Mouse (Mus musculus) forebrain, embryonic 16.5 days (tissue): ENCODE results near the gene Sppl3. TPM values are rescaled to one million over a fixed set of nuclear protein-coding genes. Genes with fewer than 3 reads are reported as not detected.

ENCODE experiments used
- ATAC-seq: fragments of 200-750 bp; cut with Nextera tagmentation; 2 replicates; pipeline ENCODE4 v1.8.0; 2017; ENCODE audit warnings: mild to moderate bottlenecking, moderate library complexity
- H3K27ac ChIP-seq: fragments of 300-500 bp; sonication (generic); 2 replicates; pipeline ENCODE4 v1.5.1; 2014; ENCODE audit warnings: low read length, control low read depth
- H3K27me3 ChIP-seq: fragments of 300-500 bp; sonication (generic); replicated peaks from 2 replicates; pipeline ENCODE4 v1.6.1; 2014; ENCODE audit warnings: low read length; ENCODE audit not compliant: control insufficient read depth, insufficient read depth
- H3K36me3 ChIP-seq: fragments of 300-500 bp; sonication (generic); 2 replicates; pipeline ENCODE4 v1.6.1; 2014; ENCODE audit not compliant: control insufficient read depth, insufficient read depth
- H3K4me1 ChIP-seq: fragments of 300-500 bp; sonication (generic); replicated peaks from 2 replicates; pipeline ENCODE4 v1.6.1; 2014; ENCODE audit warnings: low read length; ENCODE audit not compliant: control insufficient read depth, insufficient read depth
- H3K4me2 ChIP-seq: fragments of 300-500 bp; sonication (generic); 2 replicates; pipeline ENCODE4 v1.6.1; 2014; ENCODE audit warnings: mild to moderate bottlenecking, low read length, control low read depth
- H3K4me3 ChIP-seq: fragments of 300-500 bp; sonication (generic); replicated peaks from 2 replicates; pipeline ENCODE4 v1.5.1; 2014; ENCODE audit warnings: mild to moderate bottlenecking, low read length, control low read depth
- H3K9ac ChIP-seq: fragments of 300-500 bp; sonication (generic); replicated peaks from 2 replicates; pipeline ENCODE4 v1.6.1; 2014; ENCODE audit warnings: low read depth, low read length, control low read depth
- H3K9me3 ChIP-seq: fragments of 300-500 bp; sonication (generic); 2 replicates; pipeline ENCODE4 v1.6.1; 2016; ENCODE audit warnings: low read length; ENCODE audit not compliant: control insufficient read depth
- WGBS: fragments of 180-500 bp; shearing (Covaris S2); extraction: QIAGEN DNeasy Blood & Tissue Kit; methylation state at CpG from one replicate; pipeline ENCODE4 v1.1.7; 2014; 5-methylcytosine and 5-hydroxymethylcytosine counted together
- polyA plus RNA-seq: library from polyadenylated mRNA; unstranded; fragments of >200 nt; fragmentation: Nextera tagmentation; extraction: Ambion mirVana; gene quantifications from 2 replicates; pipeline ENCODE4 v1.2.1, GENCODE M21; 2015

The Sppl3 gene
- polyA plus RNA-seq, 1 experiment from 2014 or later: 16.6 TPM

DNA sequence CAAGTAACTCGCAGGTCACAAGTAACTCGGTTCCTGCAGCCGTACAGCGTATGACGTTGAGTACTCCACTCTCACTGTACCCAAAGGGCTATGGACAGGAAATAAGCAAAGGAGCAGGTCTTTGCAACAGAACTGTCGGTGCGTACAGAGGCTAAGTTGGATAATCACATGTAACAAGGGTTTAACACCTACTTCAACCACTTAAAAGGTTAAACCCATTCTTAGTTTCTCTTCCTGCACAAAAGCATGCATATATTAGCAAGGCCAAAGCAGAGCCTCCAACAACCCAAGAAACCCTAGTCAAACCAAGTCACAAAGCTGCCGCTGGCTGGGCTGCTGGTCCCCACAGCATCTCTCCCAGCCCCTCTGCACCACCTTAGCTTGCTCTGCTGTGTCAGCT lies 121.5 kb downstream of the Sppl3 start:
- H3K4me2 ChIP-seq: no peak overlapping the region

DNA sequence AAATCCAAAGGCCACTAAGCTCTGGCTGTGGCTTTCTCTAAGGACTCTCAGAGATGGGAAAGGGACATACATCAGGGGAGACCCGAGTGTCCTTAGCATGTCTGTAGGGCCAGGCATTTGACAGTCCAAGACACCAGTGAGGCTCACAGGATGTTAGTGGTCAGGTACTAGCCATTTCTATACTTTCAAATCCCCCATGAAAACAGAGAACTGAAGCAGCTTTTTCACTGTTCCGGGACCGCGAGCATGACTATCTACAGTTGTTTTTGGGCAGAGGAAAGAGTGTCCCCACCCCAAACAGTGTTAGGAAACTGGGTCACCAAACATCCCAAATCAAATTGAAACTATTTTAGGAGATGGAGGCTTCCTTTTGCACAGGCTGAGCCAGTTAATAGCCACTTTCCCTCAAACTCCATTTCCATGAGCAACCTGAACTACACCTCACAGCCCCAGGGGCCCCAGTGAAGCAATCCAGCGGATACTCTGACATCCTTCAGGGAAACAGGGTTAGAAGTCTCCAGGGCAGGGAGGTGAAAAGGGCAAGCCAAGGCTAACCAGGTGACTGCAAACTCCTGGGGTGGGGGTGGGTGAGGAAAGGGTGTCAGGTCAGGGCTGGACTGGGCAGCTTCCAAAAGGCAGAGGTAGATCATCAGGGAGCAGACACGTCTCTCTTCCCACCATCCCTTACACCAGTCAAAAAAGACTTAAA lies 122.6 kb downstream of the Sppl3 start:
- 57% methylated on average over 6 of the region's 6 CpGs for WGBS
- no peaks in the 10 kb centered on the region; the same call in 1 of the 2 replicates for H3K36me3 ChIP-seq
- no peak for ATAC-seq
- peak overlapping the region; percentile 4; the same call in 1 of the 2 replicates for H3K9ac ChIP-seq
- H3K27ac ChIP-seq: no peak overlapping the region
- H3K4me3 ChIP-seq: peak overlapping the region; percentile 87
- H3K4me1 ChIP-seq: peaks cover 16% of the 10 kb centered on the region
- H3K9me3 ChIP-seq: no peaks in the 10 kb centered on the region
- peak overlapping the region; percentile 79 for H3K4me2 ChIP-seq
- no peaks in the 10 kb centered on the region for H3K27me3 ChIP-seq

More for the DNA sequence above, 121.5 kb downstream of the Sppl3 start:
- Histone ChIP-seq H3K9ac (no peak overlapping the region), H3K27ac (no peak overlapping the region), H3K4me1 (peaks cover 16% of the 10 kb centered on the region), H3K36me3 (no peaks in the 10 kb centered on the region; the same call in 1 of the 2 replicates), H3K27me3 (no peaks in the 10 kb centered on the region), H3K9me3 (no peaks in the 10 kb centered on the region), H3K4me3 (no peak overlapping the region)
- ATAC-seq: no peak
- WGBS: 85% methylated on average over 8 of the region's 8 CpGs

DNA sequence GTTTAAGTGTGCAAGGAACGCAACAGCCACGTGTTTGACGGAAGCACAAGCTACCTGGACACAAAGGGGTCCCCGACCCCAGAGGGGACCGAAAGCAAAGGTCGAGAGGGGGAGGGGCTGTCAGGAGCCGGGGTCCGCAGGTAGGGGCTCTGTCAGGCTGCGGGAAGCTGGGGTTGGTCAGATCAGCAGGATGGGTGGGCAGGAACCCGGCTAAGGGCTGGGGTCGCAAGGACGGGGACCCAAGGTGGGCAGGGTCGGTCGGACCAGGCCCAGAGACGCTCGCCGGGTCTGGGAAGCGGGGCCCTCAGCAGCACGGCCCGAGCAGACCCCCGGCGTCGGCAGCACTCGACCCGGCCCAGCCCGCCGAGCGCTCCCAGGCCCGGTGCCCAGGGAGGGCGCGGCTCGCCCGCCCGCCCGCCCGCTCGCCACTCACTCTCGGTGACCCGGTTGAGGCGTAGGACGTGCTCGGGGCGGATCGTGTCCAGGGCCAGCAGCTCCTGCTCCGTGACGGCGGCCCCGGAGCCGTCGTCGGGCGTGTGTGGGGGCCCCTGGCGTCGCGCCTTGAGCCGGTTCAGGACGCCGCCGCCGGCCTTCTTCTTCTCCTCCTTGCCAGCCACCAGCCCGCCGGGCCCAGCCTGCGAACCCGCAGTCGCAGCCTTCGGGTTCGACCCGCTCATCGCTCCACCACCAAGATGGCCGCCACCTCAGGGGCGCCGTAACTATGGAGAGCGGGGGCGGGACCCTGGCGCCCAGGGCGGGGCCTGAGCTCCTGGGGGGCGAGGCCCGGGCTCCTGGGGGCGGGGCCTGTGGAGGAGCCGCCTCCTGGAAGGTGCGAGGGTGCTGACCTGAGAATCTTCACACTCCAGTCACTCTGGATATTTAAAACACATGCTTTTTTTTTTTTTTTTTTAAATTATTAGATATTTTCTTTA lies 123.6 kb downstream of the Sppl3 start, which contains the start of gene Unc119b:
Unc119b (minus strand) TSS at position 742 of the 932 bp plus-strand sequence.
- peak within 1 kb of the TSS; percentile 79 for H3K4me2 ChIP-seq
- no peaks in the 10 kb centered on the region for H3K9me3 ChIP-seq
- no peaks in the 10 kb centered on the region; the same call in 1 of the 2 replicates for H3K36me3 ChIP-seq
- H3K9ac ChIP-seq: peak within 1 kb of the TSS; percentile 88
- H3K27ac ChIP-seq: peak within 1 kb of the TSS; percentile 15; the same call in 1 of the 2 replicates
- peaks cover 16% of the 10 kb centered on the region for H3K4me1 ChIP-seq
- no peaks in the 10 kb centered on the region for H3K27me3 ChIP-seq
- H3K4me3 ChIP-seq: peak within 1 kb of the TSS; percentile 87
- WGBS: under 1% methylated on average over 54 of the region's 81 CpGs
- ATAC-seq: peak; percentile 96

DNA sequence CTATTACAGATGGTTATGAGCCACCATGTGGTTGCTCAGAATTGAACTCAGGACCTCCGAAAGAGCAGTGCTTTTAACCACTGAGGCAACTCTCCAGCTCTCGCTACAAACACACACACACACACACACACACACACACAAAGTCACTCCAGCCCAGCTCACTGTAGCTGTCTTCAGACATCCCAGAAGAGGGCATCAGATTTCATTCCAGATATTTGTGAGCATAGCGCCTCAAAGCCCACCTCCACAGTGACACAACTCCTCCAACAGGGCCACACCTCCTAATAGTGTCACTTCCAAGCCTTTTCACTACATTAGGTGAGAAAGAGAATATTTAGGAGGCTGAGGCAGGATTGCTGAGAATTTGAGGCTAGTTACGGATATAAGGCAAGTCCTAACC lies 128.2 kb downstream of the Sppl3 start:
- Histone ChIP-seq H3K27ac (no peak overlapping the region), H3K27me3 (no peaks in the 10 kb centered on the region), H3K9me3 (no peaks in the 10 kb centered on the region), H3K4me1 (peaks cover 13% of the 10 kb centered on the region), H3K4me2 (no peak overlapping the region), H3K9ac (no peak overlapping the region), H3K36me3 (no peaks in the 10 kb centered on the region), H3K4me3 (no peak overlapping the region)
- no peak for ATAC-seq
- WGBS: 72% methylated on average over 4 of the region's 4 CpGs

DNA sequence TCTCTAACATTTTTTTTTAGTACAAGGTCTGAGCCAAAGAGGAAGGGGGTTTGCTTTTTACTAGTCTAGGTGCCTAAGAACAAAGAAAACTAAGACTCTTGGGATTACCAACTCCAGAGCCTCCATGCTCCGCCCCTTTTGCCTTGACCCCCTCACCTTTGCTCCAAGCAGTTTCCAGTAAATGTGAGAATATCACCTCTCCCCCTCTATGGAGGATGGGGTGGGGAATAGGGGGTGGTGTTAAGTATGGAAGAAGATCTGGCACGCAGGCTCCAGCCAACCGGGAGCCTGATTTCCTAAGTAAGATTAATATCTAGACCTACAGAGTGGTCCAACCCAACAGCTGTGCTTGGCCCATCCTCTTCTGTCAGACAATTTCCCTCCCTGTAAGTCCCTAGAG lies 129.8 kb downstream of the Sppl3 start:
- Histone ChIP-seq H3K9ac (no peak overlapping the region), H3K9me3 (no peaks in the 10 kb centered on the region), H3K4me1 (peaks cover 12% of the 10 kb centered on the region), H3K27me3 (no peaks in the 10 kb centered on the region), H3K4me3 (no peak overlapping the region), H3K36me3 (no peaks in the 10 kb centered on the region), H3K27ac (no peak overlapping the region), H3K4me2 (no peak overlapping the region)
- ATAC-seq: no peak
- WGBS: 81% methylated on average over 3 of the region's 3 CpGs

DNA sequence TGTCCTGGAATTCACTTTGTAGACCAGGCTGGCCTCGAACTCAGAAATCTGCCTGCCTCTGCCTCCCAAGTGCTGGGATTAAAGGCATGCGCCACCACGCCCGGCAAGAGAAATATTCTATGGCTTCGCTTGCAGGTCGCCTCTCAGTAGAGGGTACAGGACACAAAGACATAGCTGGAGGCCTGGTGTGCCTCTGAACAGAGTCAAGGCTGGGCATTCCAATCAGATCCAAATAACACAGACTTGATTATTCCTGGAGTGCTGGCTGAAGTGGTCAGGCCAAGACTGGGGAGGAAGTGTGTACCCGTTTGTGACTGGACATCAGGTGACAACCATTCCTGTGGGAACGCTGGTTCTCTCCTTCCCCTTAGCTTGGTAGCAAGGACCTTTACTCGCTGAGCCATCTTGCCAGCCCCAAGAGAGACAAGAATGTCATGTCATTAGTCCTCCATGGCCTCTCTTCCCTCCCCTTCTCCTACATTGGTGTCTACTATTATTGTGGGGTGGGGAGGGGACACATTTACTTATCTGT lies 131.3 kb downstream of the Sppl3 start:
- Histone ChIP-seq H3K27me3 (no peaks in the 10 kb centered on the region), H3K9me3 (no peaks in the 10 kb centered on the region), H3K27ac (no peak overlapping the region), H3K36me3 (peaks cover 3% of the 10 kb centered on the region; the same call in 1 of the 2 replicates), H3K4me2 (no peak overlapping the region), H3K4me1 (peaks cover 12% of the 10 kb centered on the region), H3K9ac (no peak overlapping the region), H3K4me3 (no peak overlapping the region)
- ATAC-seq: no peak
- WGBS: 84% methylated on average over 9 of the region's 9 CpGs

DNA sequence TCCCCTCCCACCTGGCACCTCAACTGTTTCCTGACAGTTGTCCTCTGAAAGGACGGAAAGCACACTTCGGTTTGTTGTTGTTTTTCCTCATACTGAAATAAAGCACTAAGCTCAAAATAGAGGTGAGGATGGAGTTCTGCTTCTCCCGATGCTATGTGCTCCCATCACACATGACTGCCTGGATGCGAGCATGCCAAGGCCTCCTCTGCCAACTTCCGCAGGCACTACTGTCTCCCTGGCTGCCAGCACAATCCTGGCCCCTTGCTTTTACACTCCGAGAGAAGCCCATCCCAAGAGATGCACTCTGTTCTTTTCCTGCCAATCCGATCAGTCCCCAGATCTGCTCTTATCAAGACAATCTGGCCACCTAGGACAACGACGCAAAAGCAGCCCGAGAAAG lies 132.6 kb downstream of the Sppl3 start:
- ATAC-seq: peak; percentile 84
- Histone ChIP-seq H3K27me3 (no peaks in the 10 kb centered on the region), H3K4me3 (no peak overlapping the region), H3K9me3 (no peaks in the 10 kb centered on the region), H3K4me2 (no peak overlapping the region), H3K36me3 (peaks cover 8% of the 10 kb centered on the region; the same call in 1 of the 2 replicates), H3K27ac (peak overlapping the region; percentile 21; the same call in 1 of the 2 replicates), H3K9ac (no peak overlapping the region), H3K4me1 (peaks cover 12% of the 10 kb centered on the region)
- 50% methylated on average over 10 of the region's 10 CpGs for WGBS

DNA sequence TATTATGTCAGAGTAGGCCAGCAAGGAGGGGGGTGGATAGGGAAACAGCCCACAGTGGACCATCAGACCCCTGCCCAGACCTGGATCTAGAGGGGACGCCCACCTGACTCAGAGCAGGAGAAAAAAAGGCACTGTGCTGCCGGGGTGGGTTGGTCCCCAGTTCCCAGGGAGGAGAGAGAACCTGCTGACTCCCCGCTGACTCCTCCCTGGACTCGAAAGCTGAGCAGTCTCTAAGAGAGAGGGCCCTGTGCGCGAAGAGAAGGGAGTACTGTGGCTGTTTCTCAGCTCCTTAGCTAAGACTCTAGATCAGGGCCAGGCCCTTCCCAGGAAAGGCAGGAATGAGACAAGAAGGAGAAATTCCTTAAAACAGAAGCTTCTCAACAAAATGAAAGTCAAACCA lies 133.5 kb downstream of the Sppl3 start:
- Histone ChIP-seq H3K27me3 (no peaks in the 10 kb centered on the region), H3K4me2 (no peak overlapping the region), H3K36me3 (peaks cover 12% of the 10 kb centered on the region), H3K4me3 (no peak overlapping the region), H3K27ac (no peak overlapping the region), H3K4me1 (peaks cover 12% of the 10 kb centered on the region), H3K9ac (no peak overlapping the region), H3K9me3 (no peaks in the 10 kb centered on the region)
- 73% methylated on average over 6 of the region's 6 CpGs for WGBS
- no peak for ATAC-seq
